Mouse (Mus musculus): ENCODE results near the gene Lmx1a. TPM values are rescaled to one million over a fixed set of nuclear protein-coding genes. Genes with fewer than 3 reads are reported as not detected.
A peak's percentile ranks its signal among the peaks of the same experiment; 100 is the strongest.

The Lmx1a gene
- total RNA-seq, 1 experiment from 2014 or later = not detected

GRCm38 (mm10) chr1:167693499-167694240 lies 4.6 kb downstream of the Lmx1a start:
- DNase-seq = no peak

DNA sequence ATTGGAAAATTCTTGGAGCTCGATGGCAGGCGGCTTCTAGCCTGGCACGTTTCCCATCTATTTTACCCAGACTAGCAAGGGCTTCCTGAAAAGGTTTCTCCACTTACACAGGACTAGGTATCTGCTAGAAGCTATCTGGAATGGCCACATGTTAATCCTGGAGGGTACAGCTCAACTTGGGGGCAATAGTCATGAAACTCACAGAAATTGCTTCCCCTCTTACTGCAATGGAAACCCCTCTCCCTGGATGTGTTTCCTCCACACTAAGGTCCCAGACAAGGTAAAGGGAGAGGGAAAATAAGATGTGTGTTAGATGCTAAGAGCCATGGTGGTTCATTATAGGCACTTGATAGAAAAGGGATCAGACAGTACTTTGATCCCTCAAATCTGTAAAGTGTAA lies 5.7 kb downstream of the Lmx1a start:
- no peak for DNase-seq

DNA sequence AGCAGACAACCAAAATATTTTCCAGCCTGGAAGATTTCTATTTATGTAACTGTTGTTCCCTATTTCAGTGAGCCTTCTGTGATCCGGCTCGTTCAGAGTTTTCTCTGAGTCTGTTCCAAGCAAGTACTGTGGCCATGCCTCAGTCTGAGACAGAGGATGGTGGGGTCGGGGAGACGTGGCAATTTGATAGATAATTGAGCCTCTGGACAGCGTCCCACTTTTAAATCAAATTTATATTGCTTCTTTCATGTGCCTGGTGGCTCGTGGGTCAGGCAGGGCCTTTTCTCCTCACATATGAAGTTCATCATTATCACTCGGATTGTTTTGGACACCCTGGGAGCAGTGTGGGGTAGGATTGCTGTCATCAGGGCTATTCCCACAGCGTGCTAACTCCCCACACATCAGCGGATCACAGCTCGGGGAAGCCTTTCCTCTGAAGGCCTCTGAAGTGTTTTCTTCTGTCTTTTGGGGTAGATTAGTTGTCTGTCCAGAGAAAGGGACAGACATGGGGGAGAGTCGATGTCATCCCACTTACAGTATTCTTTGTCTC lies 6.9 kb downstream of the Lmx1a start:
- no peak for DNase-seq

DNA sequence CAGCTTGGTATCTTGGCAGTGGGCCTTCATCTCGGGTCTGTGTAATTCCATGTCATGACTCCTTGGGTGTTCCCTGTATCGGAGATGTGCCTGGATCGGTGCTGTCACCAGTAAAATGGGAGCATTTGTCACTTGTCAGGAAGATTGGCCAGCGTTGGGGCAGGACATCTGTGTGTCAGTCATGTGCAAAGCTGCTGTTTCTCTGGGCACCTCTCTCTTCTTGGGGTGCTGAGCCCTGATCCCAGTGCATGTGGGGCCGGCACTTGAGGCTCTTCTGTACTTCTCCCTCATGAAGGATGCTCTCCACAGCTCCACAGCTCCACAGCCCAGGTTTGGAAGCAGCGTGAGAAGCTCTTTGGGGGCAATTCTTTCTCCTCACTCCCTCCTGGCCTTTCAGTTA lies 10.7 kb downstream of the Lmx1a start:
- no peak for DNase-seq

- DNase-seq = no peak
These were observed 11.2 kb downstream of the Lmx1a start for GRCm38 (mm10) chr1:167700221-167700620.

GRCm38 (mm10) chr1:167705527-167705926 lies 16.5 kb downstream of the Lmx1a start:
- no peak for DNase-seq

GRCm38 (mm10) chr1:167708761-167709160 lies 19.7 kb downstream of the Lmx1a start:
- DNase-seq = no peak

- no peak for DNase-seq
These were observed 26.8 kb downstream of the Lmx1a start for GRCm38 (mm10) chr1:167715730-167716341.

- DNase-seq = no peak
These were observed 45.4 kb downstream of the Lmx1a start for GRCm38 (mm10) chr1:167734471-167734870.

GRCm38 (mm10) chr1:167736793-167737192 lies 47.8 kb downstream of the Lmx1a start:
- no peak for DNase-seq

DNA sequence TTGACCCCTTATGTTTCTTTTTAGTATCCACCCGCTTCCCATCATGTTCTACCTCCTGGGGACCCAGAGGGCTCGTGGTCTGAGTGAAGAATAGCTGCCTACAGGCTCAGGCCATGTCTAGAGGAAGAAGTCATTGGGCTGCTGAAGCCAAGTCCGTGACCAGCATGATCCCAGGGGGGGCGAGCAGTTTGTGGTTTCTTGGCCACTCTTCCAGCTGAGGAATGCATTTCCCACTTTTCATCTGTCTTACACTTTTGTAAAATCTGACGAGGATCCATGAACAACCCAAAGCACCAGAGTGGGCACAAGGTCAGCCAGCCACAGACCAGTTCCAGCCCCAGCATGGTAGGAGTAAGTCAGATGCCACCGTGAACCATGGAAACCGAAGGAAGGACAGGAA lies 50.2 kb downstream of the Lmx1a start:
- no peak for DNase-seq

DNA sequence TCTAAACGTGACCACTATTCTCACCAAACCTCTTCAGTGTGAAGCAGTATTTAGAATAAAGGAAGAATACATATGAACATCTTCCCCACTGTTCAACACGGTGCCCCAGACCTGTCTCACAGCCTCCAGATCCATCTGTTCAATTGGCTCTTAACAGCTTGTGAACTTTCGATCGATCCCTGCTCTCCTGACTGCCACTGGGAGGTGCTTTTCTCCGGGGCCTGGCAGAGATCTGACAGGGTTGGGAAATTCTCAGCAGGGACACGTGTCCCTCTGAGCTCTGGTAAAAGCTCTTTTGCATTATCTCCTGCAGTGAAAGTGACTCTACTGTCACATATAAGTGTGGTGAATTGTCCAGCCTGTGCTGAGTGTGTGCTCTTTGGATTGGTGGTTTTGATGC lies 57.6 kb downstream of the Lmx1a start:
- DNase-seq = no peak

GRCm38 (mm10) chr1:167752661-167753060 lies 63.6 kb downstream of the Lmx1a start:
- peak; percentile 21 for DNase-seq

GRCm38 (mm10) chr1:167754085-167754484 lies 65.0 kb downstream of the Lmx1a start:
- no peak for DNase-seq

GRCm38 (mm10) chr1:167754636-167755522 lies 65.8 kb downstream of the Lmx1a start:
- no peak for DNase-seq

GRCm38 (mm10) chr1:167758208-167758607 lies 69.2 kb downstream of the Lmx1a start:
- no peak for DNase-seq

DNA sequence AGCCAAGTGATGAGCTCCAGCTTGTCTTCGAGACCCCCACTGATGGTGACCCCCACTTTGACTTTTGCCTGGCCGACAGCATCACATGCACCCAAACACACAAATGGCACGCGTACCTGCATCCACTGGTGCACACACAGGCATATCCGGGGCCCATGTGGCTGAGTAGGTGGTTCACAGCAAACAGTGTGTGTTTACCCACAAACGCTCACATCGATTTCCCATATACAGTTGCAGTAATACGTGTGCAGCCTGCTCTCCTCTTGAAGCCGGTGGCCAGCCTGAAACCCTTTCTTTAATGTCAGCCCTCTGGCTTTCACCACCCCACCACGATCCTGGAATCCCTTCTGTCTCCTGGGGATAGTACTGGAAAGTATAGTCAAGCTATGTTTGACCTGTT lies 71.3 kb downstream of the Lmx1a start:
- DNase-seq = no peak

GRCm38 (mm10) chr1:167761785-167762223 lies 72.8 kb downstream of the Lmx1a start:
- no peak for DNase-seq

GRCm38 (mm10) chr1:167766619-167767018 lies 77.6 kb downstream of the Lmx1a start:
- DNase-seq = no peak

DNA sequence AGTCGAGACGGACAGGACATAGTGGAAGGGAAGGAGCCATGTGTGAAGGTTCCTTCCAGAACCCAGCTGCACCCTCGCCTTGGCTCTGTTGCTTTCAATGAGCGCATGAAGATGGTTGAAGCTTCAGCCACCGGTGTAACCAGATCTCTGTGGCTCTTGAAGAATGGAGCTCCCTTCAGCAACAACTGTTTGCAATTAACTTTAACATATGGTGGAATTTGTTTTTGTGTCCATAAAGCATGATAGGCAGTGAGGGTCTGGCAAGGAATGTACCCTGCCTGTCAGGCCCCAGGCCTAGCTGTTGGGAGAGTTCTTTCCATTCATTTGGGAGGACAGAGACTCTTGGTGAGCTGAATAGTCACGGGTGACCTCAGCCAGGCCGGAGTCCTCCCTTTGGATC lies 81.4 kb downstream of the Lmx1a start:
- no peak for DNase-seq

DNA sequence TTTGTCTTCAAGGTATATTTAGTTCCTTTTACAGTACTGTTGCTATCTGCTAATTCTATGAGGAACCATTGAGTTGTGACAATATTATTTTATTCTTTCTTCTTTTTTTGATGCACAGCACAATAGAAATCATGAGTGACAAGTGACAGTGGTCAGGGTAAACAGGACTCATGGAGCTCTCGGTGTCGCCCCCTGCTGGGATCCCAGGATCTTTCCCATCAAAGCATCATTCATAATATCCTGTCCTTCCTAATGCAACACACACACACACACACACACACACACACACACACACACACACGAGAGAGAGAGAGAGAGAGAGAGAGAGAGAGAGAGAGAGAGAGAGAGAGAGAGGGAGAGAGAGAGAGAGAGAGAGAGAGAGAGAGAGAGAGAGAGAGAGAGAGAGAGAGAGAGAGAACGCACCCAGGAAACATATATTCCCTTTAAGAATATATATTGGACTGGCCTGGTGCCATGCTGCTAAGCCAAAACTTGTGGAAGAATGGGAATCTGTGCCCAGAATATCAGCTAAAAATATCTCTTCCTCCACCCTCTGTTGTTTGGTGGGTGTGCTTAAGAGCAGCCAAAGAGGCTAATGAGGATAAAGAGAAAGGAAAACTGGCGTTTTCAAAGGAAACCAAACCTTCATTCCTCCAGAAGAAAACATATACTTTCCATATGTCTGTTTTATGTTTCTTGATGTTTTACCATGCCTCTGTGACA lies 90.9 kb downstream of the Lmx1a start:
- DNase-seq = no peak
